Mouse (Mus musculus) testis, adult 2 months (tissue): ENCODE measurements around the gene Lrp11. TPM values are rescaled to one million over a fixed set of nuclear protein-coding genes. Genes with fewer than 3 reads are reported as not detected.
"Not testable (repeated sequence)": the region's sequence is repeated elsewhere in the genome, so short reads cannot be mapped to it uniquely, and the experiment has no call there.

Source experiments
- H3K27ac ChIP-seq: fragments of 200-500 bp; 2 replicates; pipeline ENCODE4 v1.5.1; 2012; ENCODE audit warnings: low read depth, low read length; ENCODE audit not compliant: control insufficient read depth, insufficient read depth
- H3K27me3 ChIP-seq: fragments of 200-500 bp; 2 replicates; pipeline ENCODE4 v1.6.1; 2012; ENCODE audit warnings: mild to moderate bottlenecking, low read length, moderate library complexity; ENCODE audit not compliant: control insufficient read depth, insufficient read depth
- H3K36me3 ChIP-seq: fragments of 200-500 bp; 2 replicates; pipeline ENCODE4 v1.6.1; 2012; ENCODE audit warnings: mild to moderate bottlenecking, low read length; ENCODE audit not compliant: control insufficient read depth, insufficient read depth
- H3K4me1 ChIP-seq: fragments of 200-500 bp; 2 replicates; pipeline ENCODE4 v1.6.1; 2012; ENCODE audit warnings: low read length; ENCODE audit not compliant: control insufficient read depth, insufficient read depth
- H3K4me3 ChIP-seq: fragments of 200-500 bp; 2 replicates; pipeline ENCODE4 v1.5.1; 2012; ENCODE audit warnings: low read depth, mild to moderate bottlenecking, low read length, moderate library complexity, mixed read lengths; ENCODE audit not compliant: control insufficient read depth
- CTCF ChIP-seq: fragments of 200-500 bp; IDR thresholded peaks from 2 replicates; pipeline ENCODE4 v1.5.1; 2012; ENCODE audit warnings: low read depth, mild to moderate bottlenecking, inconsistent platforms, low read length, moderate library complexity; ENCODE audit not compliant: control insufficient read depth, insufficient read depth, insufficient replicate concordance
- POLR2A ChIP-seq: fragments of 200-500 bp; IDR thresholded peaks from 2 replicates; pipeline ENCODE4 v1.6.1; 2012; ENCODE audit warnings: low read depth, mild to moderate bottlenecking, inconsistent platforms, low read length, moderate library complexity; ENCODE audit not compliant: control insufficient read depth
- polyA plus RNA-seq: library from polyadenylated mRNA; depleted of rRNA; stranded (reverse); fragments of >200 nt; gene quantifications from 2 replicates; pipeline ENCODE4 v1.2.3, GENCODE M21; 2012

Gene Lrp11
- polyA plus RNA-seq, 1 experiment: 3.1 TPM

DNA sequence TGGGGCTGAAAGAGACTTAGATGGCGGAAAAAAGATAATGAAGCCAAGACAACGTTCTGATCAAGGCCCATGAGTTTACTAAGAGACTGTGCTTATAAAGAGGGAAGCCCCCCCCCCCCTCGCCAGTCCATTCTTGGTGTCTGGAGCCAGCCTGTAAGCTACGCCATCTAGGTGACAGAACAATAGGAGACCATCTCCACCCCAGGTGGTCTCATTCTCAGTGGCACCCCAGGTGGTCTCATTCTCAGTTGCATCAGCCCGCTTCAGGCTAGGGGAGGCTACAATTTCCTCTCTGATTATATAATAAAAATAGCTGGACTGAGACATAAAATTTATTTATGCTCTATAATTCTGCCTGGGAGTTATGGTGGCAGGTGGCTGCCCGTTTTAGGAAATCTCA is 22.0 kb downstream of the Lrp11 start:
- Histone ChIP-seq H3K27ac (no peak overlapping the region), H3K4me1 (0 out of 2 replicates have a peak, but pooled peaks cover 3% of the 10 kb centered on the region), H3K27me3 (no peaks in the 10 kb centered on the region), H3K4me3 (no peak overlapping the region), H3K36me3 (no peaks in the 10 kb centered on the region)
- no peak for TF ChIP-seq CTCF
- no peak for TF ChIP-seq POLR2A

DNA sequence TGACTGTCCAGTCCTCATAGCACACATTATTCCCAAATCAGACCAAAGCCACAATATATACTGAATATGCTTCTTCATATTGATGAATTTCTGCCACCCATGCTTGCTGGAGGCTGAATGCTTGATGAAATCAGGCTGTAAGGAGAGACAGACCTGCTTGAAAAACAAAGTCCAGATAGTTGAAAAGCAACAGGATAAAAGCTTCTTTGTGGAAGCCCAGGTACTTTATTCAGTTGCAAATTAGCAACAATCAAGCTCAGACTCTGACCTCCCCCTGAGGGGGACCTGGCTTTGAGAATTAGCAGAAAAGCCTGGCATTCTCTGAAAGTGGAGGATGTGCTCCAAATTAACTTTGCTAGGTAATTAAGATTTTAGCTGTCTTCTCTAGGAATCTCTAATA is 22.6 kb downstream of the Lrp11 start:
- H3K27ac ChIP-seq, H3K36me3 ChIP-seq, H3K4me3 ChIP-seq, H3K27me3 ChIP-seq, H3K4me1 ChIP-seq: not testable (repeated sequence)

DNA sequence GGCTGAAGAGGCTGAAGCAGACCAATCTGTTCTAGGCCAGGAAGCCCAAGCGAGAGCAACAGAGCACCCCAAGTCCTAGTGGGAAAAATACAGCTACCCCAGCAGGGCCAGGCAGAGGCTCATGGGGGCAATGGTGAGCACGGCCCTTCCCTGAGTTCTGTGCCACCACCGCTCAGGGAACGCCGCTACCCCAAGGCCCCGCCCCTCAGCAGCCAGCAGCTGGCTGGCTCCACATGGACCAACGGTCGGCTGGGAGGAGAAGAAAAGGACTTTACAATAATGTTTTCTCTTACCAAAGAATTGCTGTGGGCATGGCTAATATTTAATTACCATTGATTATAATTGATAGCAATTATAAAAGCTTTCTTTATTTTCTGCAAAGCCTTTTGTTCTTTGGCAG is 25.2 kb downstream of the Lrp11 start:
- Histone ChIP-seq H3K27me3 (no peaks in the 10 kb centered on the region), H3K27ac (no peak overlapping the region), H3K4me3 (no peak overlapping the region), H3K36me3 (no peaks in the 10 kb centered on the region), H3K4me1 (peaks cover 2% of the 10 kb centered on the region; the same call in 1 of the 2 replicates)
- TF ChIP-seq POLR2A (no peak), CTCF (no peak)

DNA sequence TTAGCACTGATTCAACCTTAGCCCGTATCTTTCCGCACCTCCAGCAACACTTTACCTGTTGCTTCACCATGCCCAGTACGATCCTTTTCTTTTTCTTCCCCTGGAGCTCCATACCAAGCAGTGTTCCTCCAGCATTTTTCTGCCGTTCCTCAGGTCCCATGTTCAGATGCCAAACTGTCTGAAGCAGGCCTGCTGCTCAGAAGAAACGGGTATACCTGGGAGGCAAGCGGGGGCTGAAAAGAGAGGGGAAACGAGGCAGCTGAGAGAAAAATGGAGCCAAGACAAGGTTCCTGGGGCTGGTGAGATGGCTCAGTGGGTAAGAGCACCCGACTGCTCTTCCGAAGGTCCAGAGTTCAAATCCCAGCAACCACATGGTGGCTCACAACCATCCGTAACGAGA is 27.5 kb downstream of the Lrp11 start:
- not testable (repeated sequence) for H3K4me1 ChIP-seq, H3K27ac ChIP-seq, H3K27me3 ChIP-seq, H3K36me3 ChIP-seq
- H3K4me3 ChIP-seq: peak overlapping the region; percentile 38

DNA sequence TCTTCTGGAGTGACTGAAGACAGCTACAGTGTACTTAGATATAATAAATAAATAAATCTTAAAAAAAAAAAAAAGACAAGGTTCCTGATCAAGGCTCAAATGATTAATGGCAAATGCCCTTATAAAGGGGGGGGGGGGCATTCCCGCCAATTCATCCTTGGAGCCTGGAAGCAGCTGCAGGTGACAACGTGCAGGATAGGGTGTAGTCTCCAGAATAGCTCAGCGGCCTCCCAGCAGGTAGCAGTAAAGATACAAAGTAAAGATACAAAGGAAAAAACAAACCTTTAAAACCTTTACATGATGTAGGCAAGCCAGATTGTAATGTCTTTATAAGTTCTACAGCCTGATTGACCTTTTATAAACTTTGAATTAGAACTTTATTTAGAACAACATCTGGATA is 28.0 kb downstream of the Lrp11 start:
- not testable (repeated sequence) for H3K36me3 ChIP-seq, H3K4me1 ChIP-seq, H3K27me3 ChIP-seq, H3K27ac ChIP-seq, H3K4me3 ChIP-seq

DNA sequence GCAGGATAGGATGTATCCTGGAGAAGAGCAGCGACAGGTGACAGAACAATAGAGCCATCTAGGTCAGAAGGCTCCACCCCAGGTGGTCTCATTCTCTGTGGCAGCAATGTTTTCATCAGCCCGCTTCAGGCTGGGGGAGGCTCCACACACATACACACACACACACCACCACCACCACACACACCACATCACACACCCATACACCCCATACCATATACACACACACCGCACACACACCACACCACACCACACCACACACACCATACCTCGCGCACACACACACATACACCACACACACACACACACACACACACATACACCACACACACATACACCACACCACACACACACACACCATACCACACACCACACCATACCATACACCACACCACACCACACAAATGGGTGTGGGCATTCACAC is 30.2 kb downstream of the Lrp11 start:
- no peaks in the 10 kb centered on the region for H3K36me3 ChIP-seq
- no peaks in the 10 kb centered on the region for H3K27me3 ChIP-seq
- H3K4me3 ChIP-seq: no peak overlapping the region
- H3K4me1 ChIP-seq: peaks cover 2% of the 10 kb centered on the region; the same call in 1 of the 2 replicates
- no peak overlapping the region for H3K27ac ChIP-seq
- TF ChIP-seq CTCF (no peak), POLR2A (no peak)

DNA sequence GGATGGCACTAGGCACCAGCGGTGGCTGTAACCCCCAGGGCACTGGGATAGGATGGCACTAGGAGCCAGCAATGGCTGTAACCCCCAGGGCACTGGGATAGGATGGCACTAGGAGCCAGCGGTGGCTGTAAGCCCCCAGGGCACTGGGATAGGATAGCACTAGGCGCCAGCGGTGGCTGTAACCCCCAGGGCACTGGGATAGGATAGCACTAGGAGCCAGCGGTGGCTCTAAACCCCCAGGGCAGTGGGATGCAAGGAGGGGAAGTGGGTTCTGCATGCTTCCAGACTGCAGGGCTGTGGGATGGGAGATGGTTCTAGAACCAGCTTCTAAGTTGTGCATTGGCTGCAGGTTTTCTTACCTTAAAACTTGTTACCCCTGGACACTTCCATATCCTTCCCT is 31.1 kb downstream of the Lrp11 start:
- Histone ChIP-seq H3K27ac (no peak overlapping the region), H3K4me3 (no peak overlapping the region)

DNA sequence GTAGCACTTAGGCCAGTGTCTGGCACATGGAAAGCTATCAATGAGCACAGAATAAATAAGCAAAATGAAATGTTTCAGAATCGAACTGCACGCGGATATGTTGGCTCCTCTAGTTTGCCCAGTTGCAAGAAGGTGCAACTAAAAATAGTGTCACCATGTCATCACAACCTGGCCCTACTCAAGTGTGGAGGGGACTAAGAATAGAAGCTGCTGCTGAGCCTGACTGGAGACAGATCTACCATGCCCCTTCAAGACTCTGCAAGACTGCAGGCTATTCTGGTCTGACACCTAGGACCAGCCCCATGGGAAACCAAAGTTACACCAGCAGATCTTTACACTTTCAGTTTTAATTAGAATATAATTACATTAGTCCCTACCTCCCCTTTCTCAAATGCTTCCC is 32.8 kb downstream of the Lrp11 start:
- Histone ChIP-seq H3K4me1 (no peaks in the 10 kb centered on the region), H3K27me3 (no peaks in the 10 kb centered on the region), H3K36me3 (no peaks in the 10 kb centered on the region), H3K27ac (no peak overlapping the region), H3K4me3 (no peak overlapping the region)
- TF ChIP-seq POLR2A: no peak
- TF ChIP-seq CTCF: no peak

More for the DNA sequence above, 31.1 kb downstream of the Lrp11 start:
- TF ChIP-seq POLR2A (no peak), CTCF (no peak)
- H3K27me3 ChIP-seq: no peaks in the 10 kb centered on the region
- H3K36me3 ChIP-seq: no peaks in the 10 kb centered on the region
- peaks cover 2% of the 10 kb centered on the region; the same call in 1 of the 2 replicates for H3K4me1 ChIP-seq
